Mouse (Mus musculus): Measurements from ENCODE around the gene Slc47a1. TPM values are rescaled to one million over a fixed set of nuclear protein-coding genes. Genes with fewer than 3 reads are reported as not detected.

Slc47a1 gene
- polyA plus RNA-seq, 1 experiment from 2014 or later, result 0.76 TPM

DNA sequence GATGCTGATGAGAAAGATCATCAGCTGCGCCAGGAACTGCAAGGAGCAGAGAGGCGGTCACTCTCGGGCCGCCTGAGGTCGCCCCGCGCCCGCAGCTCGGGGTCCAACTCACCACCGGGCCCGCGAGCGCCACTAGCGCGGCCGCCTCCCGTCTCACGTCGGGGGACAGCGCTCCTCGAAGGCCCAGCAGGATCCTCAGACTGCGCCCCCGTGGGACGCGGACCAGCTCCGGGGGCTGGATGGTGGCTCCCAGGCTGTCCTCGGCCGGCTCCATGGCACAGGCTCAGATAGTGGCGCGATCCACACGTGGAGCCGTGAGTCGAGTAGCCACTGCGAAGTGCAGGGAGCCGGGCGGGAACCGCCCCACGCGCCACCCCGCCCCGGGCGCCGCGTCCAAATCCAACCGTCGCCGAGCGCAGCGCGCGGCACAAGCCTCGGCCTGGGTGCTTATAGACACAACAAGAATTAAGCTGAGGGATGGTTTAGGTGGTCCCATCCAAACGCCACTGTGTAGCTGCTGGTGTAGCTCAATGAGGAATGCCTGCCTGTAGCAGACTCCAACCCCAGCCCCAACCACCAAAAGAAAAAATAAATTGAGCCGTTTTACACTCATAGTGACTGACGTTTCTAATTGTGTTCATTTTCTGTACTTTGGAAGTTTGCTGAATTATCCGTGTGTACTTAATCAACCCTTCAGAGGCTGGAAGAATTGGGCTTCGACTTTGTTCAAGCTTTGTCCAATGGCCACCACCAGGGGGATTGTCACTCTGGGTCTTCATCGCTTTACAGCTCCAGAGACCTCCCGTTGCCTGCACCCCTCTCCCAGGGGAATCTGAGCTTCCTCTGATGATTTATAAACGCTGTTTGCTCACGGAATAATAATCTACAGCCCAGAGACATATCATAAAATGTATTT, 35.4 kb downstream of the Slc47a1 start, which contains the start of gene Slc47a2:
TSS of gene Slc47a2 (minus strand) at position 356 of the 916 bp plus-strand sequence.
- peak; percentile 76 for TF ChIP-seq CTCF (IDR thresholded peaks at IDR 0.05; ENCODE audit: low read depth)
- no peak within 1 kb of the TSS for H3K27ac ChIP-seq (ENCODE audit: low read depth)
- peak within 1 kb of the TSS; percentile 32; the same call in 1 of the 2 replicates for H3K9ac ChIP-seq
- no peaks in the 10 kb centered on the region for H3K36me3 ChIP-seq (ENCODE audit: insufficient read depth)
- H3K27me3 ChIP-seq (ENCODE audit: insufficient read depth, low read length), result peaks cover 22% of the 10 kb centered on the region
- ATAC-seq (ENCODE audit: insufficient read depth), result peak; percentile 44; the same call in 1 of the 2 replicates
- H3K4me3 ChIP-seq (ENCODE audit: low read depth, low read length), result peak within 1 kb of the TSS; percentile 40
- H3K4me1 ChIP-seq (ENCODE audit: insufficient read depth), result peaks cover 4% of the 10 kb centered on the region; the same call in 1 of the 2 replicates
- peak within 1 kb of the TSS; percentile 71 for H3K4me2 ChIP-seq
- DNase-seq, result peak; percentile 84
- H3K9me3 ChIP-seq (ENCODE audit: low read depth, low read length), result no peaks in the 10 kb centered on the region
- WGBS, result 2% methylated on average over 61 of the region's 61 CpGs

DNA sequence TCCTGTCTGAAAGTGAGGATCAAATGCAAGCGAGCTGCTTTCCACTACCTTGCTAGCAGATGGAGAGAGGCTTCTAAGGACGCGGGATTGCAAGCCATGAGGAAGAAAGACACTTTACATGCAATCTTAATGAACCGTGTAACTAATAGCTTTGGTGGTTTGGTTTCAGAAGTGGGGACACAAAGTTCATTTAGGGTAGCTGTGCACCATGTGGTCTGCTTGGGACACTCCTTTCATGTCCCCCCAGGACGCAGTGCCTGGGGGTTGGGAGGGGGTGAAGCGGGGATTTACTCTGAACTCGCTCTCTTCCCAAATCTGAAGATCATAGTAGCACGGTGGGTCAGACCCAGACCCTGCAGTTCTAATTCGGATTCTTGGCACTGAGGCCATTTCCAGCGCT, 36.2 kb downstream of the Slc47a1 start:
- no peak overlapping the region for H3K9ac ChIP-seq
- 22% methylated on average over 10 of the region's 10 CpGs for WGBS

DNA sequence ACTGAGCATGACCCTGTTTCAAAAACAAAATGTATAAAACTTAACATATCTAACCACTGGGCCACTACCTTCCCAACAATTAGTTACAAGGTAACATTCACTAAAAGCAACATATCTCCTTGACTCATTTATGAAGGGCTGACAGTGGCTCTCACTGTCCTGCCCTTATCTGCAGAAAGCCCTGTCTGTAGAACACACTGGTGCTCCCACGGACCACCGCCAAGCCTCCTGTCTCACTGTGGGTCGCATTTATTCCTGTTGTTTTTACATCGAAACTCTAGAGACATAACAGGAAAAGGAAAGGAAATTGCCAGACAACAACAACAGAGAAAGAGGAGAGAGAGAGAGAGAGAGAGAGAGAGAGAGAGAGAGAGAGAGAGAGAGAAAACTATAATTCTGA, 36.9 kb downstream of the Slc47a1 start:
- TF ChIP-seq CTCF (IDR thresholded peaks at IDR 0.05; ENCODE audit: low read depth), result no peak
- DNase-seq (no peak), ATAC-seq (ENCODE audit: insufficient read depth) (no peak)
- Histone ChIP-seq H3K4me1 (ENCODE audit: insufficient read depth) (peaks cover 4% of the 10 kb centered on the region; the same call in 1 of the 2 replicates), H3K9ac (no peak overlapping the region), H3K4me2 (no peak overlapping the region), H3K4me3 (ENCODE audit: low read depth, low read length) (no peak overlapping the region), H3K9me3 (ENCODE audit: low read depth, low read length) (no peaks in the 10 kb centered on the region), H3K27ac (ENCODE audit: low read depth) (no peak overlapping the region), H3K36me3 (ENCODE audit: insufficient read depth) (no peaks in the 10 kb centered on the region), H3K27me3 (ENCODE audit: insufficient read depth, low read length) (peaks cover 22% of the 10 kb centered on the region)
- 80% methylated on average over 4 of the region's 4 CpGs for WGBS

More for the DNA sequence above, 36.2 kb downstream of the Slc47a1 start:
- H3K36me3 ChIP-seq (ENCODE audit: insufficient read depth), result no peaks in the 10 kb centered on the region
- peak overlapping the region; percentile 40 for H3K4me3 ChIP-seq (ENCODE audit: low read depth, low read length)
- no peak for ATAC-seq (ENCODE audit: insufficient read depth)
- H3K27me3 ChIP-seq (ENCODE audit: insufficient read depth, low read length), result peaks cover 22% of the 10 kb centered on the region
- H3K9me3 ChIP-seq (ENCODE audit: low read depth, low read length), result no peaks in the 10 kb centered on the region
- peaks cover 4% of the 10 kb centered on the region; the same call in 1 of the 2 replicates for H3K4me1 ChIP-seq (ENCODE audit: insufficient read depth)
- H3K4me2 ChIP-seq, result peak overlapping the region; percentile 71
- no peak for DNase-seq
- TF ChIP-seq CTCF (IDR thresholded peaks at IDR 0.05; ENCODE audit: low read depth), result no peak
- no peak overlapping the region for H3K27ac ChIP-seq (ENCODE audit: low read depth)

DNA sequence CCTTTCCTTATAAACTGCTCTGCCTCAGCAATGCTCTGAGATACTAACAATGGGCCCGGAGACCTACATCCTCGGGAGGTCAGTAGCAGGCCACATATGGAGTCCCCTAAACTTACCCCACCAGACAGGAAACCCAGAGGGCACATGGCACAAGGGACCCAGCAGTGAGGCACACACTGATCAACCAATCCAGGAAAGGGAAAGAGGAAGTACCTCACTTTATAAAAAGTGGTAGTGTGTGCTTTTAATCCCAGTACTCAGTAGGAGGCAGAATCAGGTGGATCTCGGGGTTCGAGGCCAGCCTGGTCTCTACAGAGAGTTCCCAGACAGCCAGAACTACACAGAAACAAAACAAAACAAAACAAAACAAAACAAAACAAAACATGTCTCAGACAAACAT, 37.8 kb downstream of the Slc47a1 start:
- ATAC-seq (ENCODE audit: insufficient read depth) (no peak), DNase-seq (no peak)
- no peak overlapping the region for H3K4me2 ChIP-seq
- H3K9ac ChIP-seq, result no peak overlapping the region
- H3K27me3 ChIP-seq (ENCODE audit: insufficient read depth, low read length), result peaks cover 22% of the 10 kb centered on the region
- no peak for TF ChIP-seq CTCF (IDR thresholded peaks at IDR 0.05; ENCODE audit: low read depth)
- no peaks in the 10 kb centered on the region for H3K9me3 ChIP-seq (ENCODE audit: low read depth, low read length)
- H3K36me3 ChIP-seq (ENCODE audit: insufficient read depth), result no peaks in the 10 kb centered on the region
- no peak overlapping the region for H3K4me3 ChIP-seq (ENCODE audit: low read depth, low read length)
- 84% methylated on average over 4 of the region's 4 CpGs for WGBS
- no peak overlapping the region for H3K27ac ChIP-seq (ENCODE audit: low read depth)
- peaks cover 4% of the 10 kb centered on the region; the same call in 1 of the 2 replicates for H3K4me1 ChIP-seq (ENCODE audit: insufficient read depth)

DNA sequence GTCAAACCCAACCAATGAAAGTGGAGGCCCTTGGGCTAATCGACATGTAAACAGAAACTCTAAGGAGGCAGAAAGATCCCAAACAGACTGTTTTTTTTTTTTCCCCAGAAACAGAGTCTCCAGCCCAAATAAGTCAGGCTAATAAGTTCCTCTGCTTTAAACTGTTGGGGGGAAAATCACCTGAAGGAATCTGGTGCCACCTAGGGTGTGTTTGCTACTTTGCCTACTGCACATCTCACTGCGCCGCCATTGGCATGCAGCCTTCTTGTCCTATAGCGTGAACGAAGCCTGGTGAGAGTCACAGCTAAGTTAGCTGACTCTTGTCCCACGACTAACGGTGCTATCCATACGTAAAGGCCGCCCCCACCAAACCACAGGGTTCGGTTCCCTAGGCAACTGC, 40.6 kb downstream of the Slc47a1 start:
- no peak overlapping the region for H3K4me3 ChIP-seq (ENCODE audit: low read depth, low read length)

DNA sequence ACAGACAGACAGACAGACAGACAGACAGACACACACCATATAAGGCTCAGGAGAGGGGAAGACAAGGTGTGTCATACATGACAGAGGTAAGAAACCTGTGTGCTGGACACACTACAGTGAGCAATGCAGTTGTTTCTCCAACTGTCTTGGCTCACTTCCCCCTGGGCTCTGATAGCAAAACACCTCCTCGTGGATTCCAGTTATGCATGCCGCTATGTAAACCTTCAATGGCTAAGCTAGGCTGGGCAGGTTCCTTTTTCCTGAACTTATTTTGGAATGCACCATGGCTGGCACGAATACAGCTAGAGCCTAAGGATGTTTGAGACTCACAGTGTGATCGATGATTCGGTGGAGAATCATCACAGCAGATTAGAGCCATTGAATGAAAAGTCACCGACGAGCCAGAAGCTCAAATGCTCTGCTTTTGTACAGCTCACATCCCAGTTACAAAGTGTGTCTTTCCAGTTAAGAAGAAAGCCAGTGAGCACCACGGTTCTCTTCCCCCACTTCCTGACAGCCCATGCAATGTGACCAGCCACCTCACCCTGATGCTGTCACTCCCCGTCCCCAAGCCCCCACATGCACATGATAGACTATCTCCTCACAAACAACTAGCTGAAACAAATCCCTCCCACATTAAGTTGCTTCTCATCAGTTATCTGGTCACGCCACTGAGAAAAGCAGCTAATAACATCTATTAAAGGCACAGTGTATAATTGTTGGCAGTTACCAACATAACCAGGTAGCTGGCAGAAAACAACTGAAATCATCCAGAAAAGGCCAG, 57.0 kb downstream of the Slc47a1 start:
- no peak for DNase-seq

More for the DNA sequence above, 40.6 kb downstream of the Slc47a1 start:
- Histone ChIP-seq H3K9ac (no peak overlapping the region), H3K27ac (ENCODE audit: low read depth) (no peak overlapping the region), H3K27me3 (ENCODE audit: insufficient read depth, low read length) (peaks cover 11% of the 10 kb centered on the region), H3K9me3 (ENCODE audit: low read depth, low read length) (no peaks in the 10 kb centered on the region), H3K36me3 (ENCODE audit: insufficient read depth) (no peaks in the 10 kb centered on the region), H3K4me1 (ENCODE audit: insufficient read depth) (peaks cover 2% of the 10 kb centered on the region; the same call in 1 of the 2 replicates), H3K4me2 (no peak overlapping the region)
- peak; percentile 20 for DNase-seq
- 62% methylated on average over 10 of the region's 10 CpGs for WGBS
- TF ChIP-seq CTCF (IDR thresholded peaks at IDR 0.05; ENCODE audit: low read depth), result peak; percentile 36; the same call in 1 of the 2 replicates
- no peak for ATAC-seq (ENCODE audit: insufficient read depth)

More for the DNA sequence above, 57.0 kb downstream of the Slc47a1 start:
- no peaks in the 10 kb centered on the region for H3K36me3 ChIP-seq (ENCODE audit: insufficient read depth)
- no peak overlapping the region for H3K4me3 ChIP-seq (ENCODE audit: low read depth, low read length)
- 58% methylated on average over 10 of the region's 10 CpGs for WGBS
- H3K9me3 ChIP-seq (ENCODE audit: low read depth, low read length), result no peaks in the 10 kb centered on the region
- H3K4me1 ChIP-seq (ENCODE audit: insufficient read depth), result no peaks in the 10 kb centered on the region
- H3K4me2 ChIP-seq, result no peak overlapping the region
- no peak for ATAC-seq (ENCODE audit: insufficient read depth)
- no peak overlapping the region for H3K27ac ChIP-seq (ENCODE audit: low read depth)
- no peaks in the 10 kb centered on the region for H3K27me3 ChIP-seq (ENCODE audit: insufficient read depth, low read length)
- no peak overlapping the region for H3K9ac ChIP-seq
- TF ChIP-seq CTCF (IDR thresholded peaks at IDR 0.05; ENCODE audit: low read depth), result no peak

Data from lung, embryonic 14.5 days (tissue).